Mouse (Mus musculus): ENCODE results near the gene Polr3b. TPM values are rescaled to one million over a fixed set of nuclear protein-coding genes. Genes with fewer than 3 reads are reported as not detected.

Gene Polr3b
- total RNA-seq, 2 experiments from 2014 or later, result 11.0 to 12.7 TPM

GRCm38 (mm10) chr10:84608361-84608760 lies 13.7 kb upstream of the Polr3b start:
- intact Hi-C loops (cut with DNase I), result no loop called here
- no peak for DNase-seq

GRCm38 (mm10) chr10:84610324-84610723 lies 11.8 kb upstream of the Polr3b start:
- intact Hi-C loops (cut with DNase I), result loop anchor here (10.0 kb wide), 1 partner anchor 796 kb away; no protein-coding TSS in a partner anchor
- peak in 1 of 2 experiments; percentile 26 for DNase-seq

GRCm38 (mm10) chr10:84610783-84611182 lies 11.3 kb upstream of the Polr3b start:
- intact Hi-C loops (cut with DNase I), result loop anchor here (10.0 kb wide), 1 partner anchor 796 kb away; no protein-coding TSS in a partner anchor
- DNase-seq, result no peak

GRCm38 (mm10) chr10:84611664-84612063 lies 10.4 kb upstream of the Polr3b start:
- intact Hi-C loops (cut with DNase I), result loop anchor here (10.0 kb wide), 1 partner anchor 797 kb away; no protein-coding TSS in a partner anchor
- no peak for DNase-seq

- intact Hi-C loops (cut with DNase I), result loop anchor here (10.0 kb wide), 1 partner anchor 797 kb away; no protein-coding TSS in a partner anchor
- no peak for DNase-seq
These were observed 9.8 kb upstream of the Polr3b start for GRCm38 (mm10) chr10:84612281-84612680.

GRCm38 (mm10) chr10:84613366-84613765 lies 8.7 kb upstream of the Polr3b start:
- intact Hi-C loops (cut with DNase I), result loop anchor here (10.0 kb wide), 1 partner anchor 799 kb away; no protein-coding TSS in a partner anchor

GRCm38 (mm10) chr10:84615076-84615475 lies 7.0 kb upstream of the Polr3b start:
- no peak for DNase-seq
- intact Hi-C loops (cut with DNase I), result loop anchor here (10.0 kb wide), 1 partner anchor 800 kb away; no protein-coding TSS in a partner anchor

More at GRCm38 (mm10) chr10:84613366-84613765, 8.7 kb upstream of the Polr3b start:
- no peak for DNase-seq

GRCm38 (mm10) chr10:84631182-84631581 lies 9.1 kb downstream of the Polr3b start:
- DNase-seq, result peak; percentile 29 to 46
- intact Hi-C loops (cut with DNase I), result loop anchor here (1.0 kb wide), 1 partner anchor 116 kb away; no protein-coding TSS in a partner anchor

GRCm38 (mm10) chr10:84632005-84632404 lies 9.9 kb downstream of the Polr3b start:
- intact Hi-C loops (cut with DNase I), result no loop called here

GRCm38 (mm10) chr10:84636656-84637055 lies 14.6 kb downstream of the Polr3b start:
- intact Hi-C loops (cut with DNase I), result no loop called here
- DNase-seq, result no peak

More at GRCm38 (mm10) chr10:84632005-84632404, 9.9 kb downstream of the Polr3b start:
- no peak for DNase-seq

- DNase-seq, result peak; percentile 57 to 61
- intact Hi-C loops (cut with DNase I), result no loop called here
These were observed 16.3 kb downstream of the Polr3b start for GRCm38 (mm10) chr10:84638382-84638781.

GRCm38 (mm10) chr10:84639525-84640287 lies 17.6 kb downstream of the Polr3b start:
- no peak for DNase-seq
- intact Hi-C loops (cut with DNase I), result no loop called here

GRCm38 (mm10) chr10:84640861-84641260 lies 18.8 kb downstream of the Polr3b start:
- no peak for DNase-seq
- intact Hi-C loops (cut with DNase I), result no loop called here

- intact Hi-C loops (cut with DNase I), result no loop called here
- no peak for DNase-seq
These were observed 19.5 kb downstream of the Polr3b start for GRCm38 (mm10) chr10:84641576-84641975.

- intact Hi-C loops (cut with DNase I), result no loop called here
- no peak for DNase-seq
These were observed 23.8 kb downstream of the Polr3b start for GRCm38 (mm10) chr10:84645940-84646339.

- no peak for DNase-seq
- intact Hi-C loops (cut with DNase I), result no loop called here
These were observed 24.5 kb downstream of the Polr3b start for GRCm38 (mm10) chr10:84646506-84647102.

GRCm38 (mm10) chr10:84647264-84647663 lies 25.2 kb downstream of the Polr3b start:
- intact Hi-C loops (cut with DNase I), result no loop called here
- DNase-seq, result no peak

GRCm38 (mm10) chr10:84648911-84649310 lies 26.8 kb downstream of the Polr3b start:
- DNase-seq, result no peak
- intact Hi-C loops (cut with DNase I), result no loop called here

GRCm38 (mm10) chr10:84654029-84654428 lies 31.9 kb downstream of the Polr3b start:
- intact Hi-C loops (cut with DNase I), result no loop called here
- no peak for DNase-seq

- DNase-seq, result no peak
- intact Hi-C loops (cut with DNase I), result no loop called here
These were observed 32.6 kb downstream of the Polr3b start for GRCm38 (mm10) chr10:84654731-84655130.

GRCm38 (mm10) chr10:84656618-84657017 lies 34.5 kb downstream of the Polr3b start:
- DNase-seq, result peak; percentile 77 to 85
- intact Hi-C loops (cut with DNase I), result no loop called here
